Mouse (Mus musculus): Measurements from ENCODE around the gene Ryr2. TPM values are rescaled to one million over a fixed set of nuclear protein-coding genes. Genes with fewer than 3 reads are reported as not detected.

Gene Ryr2
- total RNA-seq, 4 experiments from 2014 or later: 0.35 to 0.77 (median 0.58) TPM

GRCm38 (mm10) chr13:12094569-12094968 is 12.2 kb downstream of the Ryr2 start:
- DNase-seq (ENCODE audit: low spot score in 2 of 2): no peak

- no peak for DNase-seq (ENCODE audit: low spot score in 2 of 2)
These were observed 13.6 kb downstream of the Ryr2 start for GRCm38 (mm10) chr13:12093146-12093545.

GRCm38 (mm10) chr13:12092379-12093107 is 14.2 kb downstream of the Ryr2 start:
- DNase-seq (ENCODE audit: low spot score in 2 of 2): no peak

GRCm38 (mm10) chr13:12084112-12084475 is 22.7 kb downstream of the Ryr2 start:
- no peak for DNase-seq (ENCODE audit: low spot score in 2 of 2)

DNA sequence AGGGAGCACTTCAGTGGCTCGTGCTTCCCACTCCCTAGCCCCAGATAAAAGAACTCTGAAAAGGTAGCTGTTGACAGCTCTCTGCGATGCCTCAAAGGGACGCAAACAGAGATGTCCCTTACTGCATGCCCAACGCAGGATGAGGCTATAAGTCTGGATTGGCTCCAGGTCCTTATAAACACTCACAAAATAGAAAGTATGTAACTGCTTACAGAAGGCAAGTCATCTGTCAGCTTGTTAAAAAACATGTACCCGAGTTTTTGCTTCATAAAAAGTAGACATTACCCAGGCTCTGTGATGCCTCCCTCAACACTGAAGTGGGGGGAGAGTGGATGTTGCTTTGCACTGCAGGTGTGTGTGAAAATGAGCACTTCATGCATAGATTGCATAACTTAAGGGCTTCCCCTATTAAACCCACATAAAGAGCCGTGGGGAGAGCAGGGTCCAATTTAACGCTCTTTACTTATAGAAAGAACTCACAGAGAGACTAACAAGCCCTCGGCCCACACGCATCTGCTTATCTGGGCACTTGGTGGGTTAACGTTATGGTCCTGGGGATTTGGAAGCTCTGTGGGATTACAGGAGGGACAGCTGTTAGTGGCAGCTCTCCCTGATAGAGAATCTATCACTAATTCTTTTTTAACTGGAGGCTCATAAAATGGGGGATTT is 23.2 kb downstream of the Ryr2 start:
- DNase-seq (ENCODE audit: low spot score in 2 of 2): no peak

GRCm38 (mm10) chr13:12080590-12080989 is 26.2 kb downstream of the Ryr2 start:
- DNase-seq (ENCODE audit: low spot score in 2 of 2): no peak

GRCm38 (mm10) chr13:12079536-12079935 is 27.2 kb downstream of the Ryr2 start:
- no peak for DNase-seq (ENCODE audit: low spot score in 2 of 2)

DNA sequence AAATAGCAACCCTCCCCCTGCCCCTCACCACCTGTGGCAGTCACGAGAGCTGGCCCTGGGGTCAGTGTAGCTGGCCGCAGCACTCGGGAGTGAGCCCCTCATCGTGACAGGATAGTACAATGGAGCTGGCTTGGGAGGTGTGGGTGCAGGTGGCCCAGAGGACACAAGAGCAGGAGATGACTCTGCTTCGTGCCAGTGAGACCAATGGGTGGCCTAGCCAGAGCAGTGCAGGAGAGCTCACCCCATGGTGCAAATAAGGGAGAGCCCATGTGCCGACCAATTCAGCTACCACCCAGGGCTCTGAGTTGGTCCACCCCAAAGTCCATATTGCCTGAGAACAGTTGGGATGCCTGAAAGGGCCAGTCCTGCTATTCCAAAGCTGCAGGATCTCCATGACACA is 31.8 kb downstream of the Ryr2 start:
- no peak for DNase-seq (ENCODE audit: low spot score in 2 of 2)

DNA sequence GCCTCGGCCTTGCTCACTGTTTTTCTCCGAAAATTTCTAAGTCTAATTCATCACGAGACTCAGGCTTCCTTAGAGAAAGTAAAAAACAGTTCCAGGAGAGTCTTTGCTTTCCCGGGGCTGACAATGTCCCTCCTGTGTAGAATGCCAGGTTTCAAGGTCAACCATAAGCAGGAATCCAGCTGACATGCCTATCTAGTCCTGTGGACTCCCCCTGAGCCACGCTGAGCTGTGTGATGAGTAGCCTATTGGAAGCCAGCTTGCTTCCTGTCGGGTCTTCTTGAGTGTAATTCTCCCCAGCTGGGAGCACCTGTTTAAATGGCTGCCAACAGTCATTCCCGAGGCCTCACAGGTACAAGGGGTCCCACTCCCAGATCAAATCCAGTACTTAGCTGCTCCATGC is 34.2 kb downstream of the Ryr2 start:
- DNase-seq (ENCODE audit: low spot score in 2 of 2): no peak

- DNase-seq (ENCODE audit: low spot score in 2 of 2): no peak
These were observed 34.6 kb downstream of the Ryr2 start for GRCm38 (mm10) chr13:12072112-12072511.

DNA sequence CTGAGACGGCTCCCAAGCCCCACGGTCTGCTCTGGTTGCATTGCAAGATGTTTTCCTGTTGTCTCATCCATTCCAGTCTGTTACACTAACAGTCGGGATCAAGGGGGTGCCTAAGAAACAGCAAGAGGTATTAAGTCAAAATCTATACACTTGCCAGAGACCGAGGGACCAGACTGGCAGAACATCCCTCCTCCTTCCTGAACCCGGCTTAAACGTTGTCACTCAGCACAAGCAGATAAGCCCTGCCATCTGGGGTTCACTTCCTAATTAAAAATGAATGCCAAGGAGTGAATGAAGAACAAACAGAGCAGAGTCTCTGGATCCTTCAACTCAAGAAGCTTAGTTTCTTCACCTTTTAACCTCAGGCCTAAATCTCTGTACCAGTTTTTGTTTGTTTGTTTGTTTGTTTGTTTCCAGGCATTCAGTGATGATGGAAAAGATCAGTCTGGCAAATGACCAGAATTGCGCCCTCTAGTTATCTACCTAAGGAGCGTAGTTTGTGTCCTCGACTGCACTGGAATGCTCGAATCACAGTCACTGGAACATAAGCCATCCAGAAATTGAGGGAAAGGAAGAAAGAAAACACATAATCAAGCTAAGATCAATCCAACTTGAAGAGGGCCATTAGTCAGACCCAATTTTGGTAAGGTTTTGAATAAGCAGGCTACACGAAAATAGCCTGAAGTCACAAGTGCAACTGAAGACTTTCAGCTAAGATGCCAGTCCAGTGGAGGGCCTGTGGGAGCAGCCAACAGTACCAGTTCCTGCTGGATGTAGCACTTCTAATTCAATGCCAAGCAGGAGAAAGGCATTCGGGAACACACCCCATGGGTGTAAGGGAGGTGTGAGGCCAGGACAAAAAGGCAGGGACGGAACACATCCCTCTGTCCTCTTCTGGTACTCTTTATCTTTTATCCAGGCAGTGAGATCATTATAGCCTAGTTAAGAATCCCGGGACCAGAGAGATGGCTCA is 36.3 kb downstream of the Ryr2 start:
- no peak for DNase-seq (ENCODE audit: low spot score in 2 of 2)

DNA sequence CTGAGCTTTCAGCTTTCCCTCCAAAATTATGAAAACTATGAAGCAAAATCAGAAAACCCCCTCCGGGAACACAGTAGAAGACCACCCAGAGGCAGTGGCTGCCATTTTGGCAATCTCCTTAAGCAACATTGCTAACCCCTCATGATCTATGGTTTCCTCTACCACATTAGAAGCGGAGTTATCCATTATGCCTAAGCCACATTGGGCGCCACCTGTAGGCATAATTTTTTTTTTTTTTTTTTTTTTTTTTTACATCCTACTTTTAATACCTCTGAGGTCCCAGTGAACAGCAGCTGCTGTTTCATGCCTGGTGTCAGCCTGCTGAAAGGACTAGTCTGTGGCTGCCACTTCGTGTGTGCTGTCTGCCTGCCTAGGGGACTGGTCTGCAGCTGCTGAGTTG is 42.2 kb downstream of the Ryr2 start:
- DNase-seq (ENCODE audit: low spot score in 2 of 2): no peak

DNA sequence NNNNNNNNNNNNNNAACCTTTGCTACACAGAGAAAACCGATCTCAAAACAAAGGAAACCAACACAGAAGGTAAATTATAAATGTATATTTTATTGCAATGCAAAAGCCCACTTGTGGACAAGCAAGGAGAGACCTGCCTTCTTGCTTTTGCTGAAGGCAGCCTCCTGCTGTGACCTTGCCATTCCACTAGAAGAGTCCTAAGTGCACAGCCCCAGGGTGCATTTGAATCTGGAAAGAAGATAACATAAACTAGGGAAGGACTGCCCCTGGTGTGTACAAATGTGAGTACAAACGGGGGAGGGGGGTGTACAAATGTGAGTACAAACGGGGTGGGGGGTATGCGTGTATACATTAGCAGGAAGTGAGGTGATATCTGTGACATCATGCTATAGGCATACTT is 43.2 kb downstream of the Ryr2 start:
- DNase-seq (ENCODE audit: low spot score in 2 of 2): no peak

GRCm38 (mm10) chr13:12057357-12057771 is 49.4 kb downstream of the Ryr2 start:
- no peak for DNase-seq (ENCODE audit: low spot score in 2 of 2)

- no peak for DNase-seq (ENCODE audit: low spot score in 2 of 2)
These were observed 50.8 kb downstream of the Ryr2 start for GRCm38 (mm10) chr13:12055913-12056312.

DNA sequence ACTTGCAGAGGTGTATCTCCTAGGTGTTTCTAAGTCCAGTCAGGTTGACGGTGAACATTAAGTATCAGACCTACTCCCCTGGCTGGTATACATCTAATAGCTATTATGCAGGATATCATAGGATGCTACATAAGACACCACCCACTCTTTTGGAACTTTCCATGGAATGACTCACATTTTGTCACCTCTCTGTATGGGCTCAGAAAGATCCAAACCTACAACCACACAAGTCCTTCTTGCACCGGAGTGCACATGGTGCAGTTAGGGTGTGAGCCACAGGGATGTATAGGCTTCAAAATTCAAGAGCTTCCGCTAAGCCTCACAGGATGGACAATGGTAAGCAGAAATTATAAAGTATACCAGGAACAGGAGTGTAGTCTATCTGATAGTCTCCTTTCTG is 52.8 kb downstream of the Ryr2 start:
- DNase-seq (ENCODE audit: low spot score in 2 of 2): no peak

DNA sequence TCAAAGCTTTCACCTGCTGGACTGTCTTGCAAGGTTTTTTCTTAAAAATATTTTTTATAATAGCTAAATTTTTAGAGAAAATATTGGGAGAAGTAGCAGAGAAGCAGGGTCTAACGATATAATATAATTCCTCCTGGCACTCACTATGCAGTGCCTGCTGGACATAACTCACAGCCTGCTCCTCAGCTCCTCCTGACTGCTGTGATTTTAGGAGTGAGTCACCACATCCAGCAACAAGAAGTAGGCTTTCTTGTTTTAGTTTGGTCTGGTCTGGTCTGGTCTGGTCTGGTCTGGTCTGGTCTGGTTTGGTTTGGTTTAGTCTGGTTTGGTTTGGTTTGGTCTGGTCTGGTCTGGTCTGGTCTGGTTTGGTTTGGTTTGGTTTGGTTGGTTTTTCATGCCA is 55.9 kb downstream of the Ryr2 start:
- no peak for DNase-seq (ENCODE audit: low spot score in 2 of 2)

DNA sequence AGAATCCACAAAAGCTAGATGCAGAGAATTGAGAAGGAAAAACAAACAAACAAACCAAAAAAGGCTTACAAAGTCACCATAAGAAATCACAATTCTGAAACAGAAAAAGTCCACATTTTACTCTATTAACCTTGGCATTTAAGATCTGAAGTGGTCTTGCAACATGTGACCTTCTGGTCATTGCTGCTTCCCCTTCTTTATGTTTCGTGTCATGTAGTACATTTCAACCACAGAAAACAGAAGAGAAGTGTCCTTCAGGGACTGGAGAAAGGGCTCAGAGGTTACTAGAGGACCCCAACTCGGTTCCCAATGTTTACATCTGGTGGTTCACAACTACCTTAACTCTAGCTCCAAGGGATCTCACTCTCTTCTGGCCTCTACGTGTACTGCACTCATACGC is 59.7 kb downstream of the Ryr2 start:
- no peak for DNase-seq (ENCODE audit: low spot score in 2 of 2)

GRCm38 (mm10) chr13:12044751-12045150 is 62.0 kb downstream of the Ryr2 start:
- no peak for DNase-seq (ENCODE audit: low spot score in 2 of 2)

- DNase-seq (ENCODE audit: low spot score in 2 of 2): no peak
These were observed 63.8 kb downstream of the Ryr2 start for GRCm38 (mm10) chr13:12042891-12043491.

GRCm38 (mm10) chr13:12039967-12040366 is 66.8 kb downstream of the Ryr2 start:
- no peak for DNase-seq (ENCODE audit: low spot score in 2 of 2)

DNA sequence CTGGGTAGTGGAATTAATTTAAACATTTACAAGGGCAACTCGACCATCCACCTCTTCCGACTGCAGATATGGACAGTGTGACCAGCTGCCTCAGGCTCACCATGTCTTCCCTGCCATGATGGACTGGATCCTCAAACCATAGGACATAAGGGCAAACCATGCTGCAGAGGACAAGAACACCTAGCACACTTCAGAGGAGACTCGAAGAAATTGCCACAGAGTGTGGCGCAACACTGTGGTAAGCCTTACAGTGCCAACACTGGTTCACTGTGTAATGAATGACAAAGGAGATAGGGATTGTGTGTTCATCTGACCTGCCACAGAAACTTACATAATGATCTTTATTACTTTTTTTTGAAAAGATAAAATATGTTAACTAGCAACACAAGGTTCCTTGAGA is 68.1 kb downstream of the Ryr2 start:
- DNase-seq (ENCODE audit: low spot score in 2 of 2): no peak
